Mouse (Mus musculus): ENCODE data around the gene Ddx58.

DNA sequence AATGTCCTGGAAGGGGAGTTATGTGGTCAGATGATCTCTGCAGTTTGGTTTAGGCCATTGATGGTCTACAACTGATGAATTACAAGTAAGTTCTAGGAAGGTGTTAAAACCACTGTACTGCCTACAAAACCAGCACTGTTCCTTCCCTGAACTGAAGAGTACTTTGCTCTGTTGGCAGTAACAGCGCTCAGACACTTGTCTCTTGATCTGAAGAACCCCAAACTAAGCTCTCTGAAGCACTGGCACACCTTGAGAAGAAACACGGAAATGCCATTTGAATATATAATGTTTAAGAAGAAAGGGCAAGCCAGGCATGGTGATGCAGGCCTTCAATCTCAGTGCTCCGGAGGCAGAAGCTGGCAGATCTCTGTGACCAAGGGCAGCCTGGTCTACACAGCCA is 35.3 kb downstream of the Ddx58 start:
- TF ChIP-seq POLR2A (IDR thresholded peaks at IDR 0.05; ENCODE audit: control insufficient read depth, extremely low read depth, insufficient read depth, low read length, poor library complexity), result no peak
- TF ChIP-seq CTCF (IDR thresholded peaks at IDR 0.05; ENCODE audit: borderline replicate concordance, control insufficient read depth, extremely low read depth, insufficient read depth, low read length, poor library complexity), result no peak
